Mouse (Mus musculus): ENCODE measurements at regions not wholly inside any gene's neighbourhood (a gene's known extent, or its start where the extent isn't known, plus 50 kb on each side); places are given as distances from the start of the nearest gene placed in this dataset.

GRCm38 (mm10) chr16:70835006-70835405 is 521.3 kb downstream of the Gbe1 start:
- TF ChIP-seq POLR2A (IDR thresholded peaks at IDR 0.05; ENCODE audit: extremely low read depth, insufficient read depth, low read length), result no peak
- no peak for TF ChIP-seq CTCF (IDR thresholded peaks at IDR 0.05; ENCODE audit: low read depth, low read length)

Measured in liver, adult 2 months (tissue).